Mouse (Mus musculus) myocyte (in vitro differentiated cells): Measurements from ENCODE around the gene Denr. TPM values are rescaled to one million over a fixed set of nuclear protein-coding genes. Genes with fewer than 3 reads are reported as not detected.

Experiments
- H3K27me3 ChIP-seq: one replicate; pipeline ENCODE4 v1.6.1; 2011; ENCODE audit not compliant: control insufficient read depth, insufficient read depth, insufficient read length
- H3K36me3 ChIP-seq: one replicate; pipeline ENCODE4 v1.6.1; 2011; ENCODE audit not compliant: control insufficient read depth, insufficient read depth
- H3K4me2 ChIP-seq: one replicate; pipeline ENCODE4 v1.6.1; 2011; ENCODE audit warnings: low read depth, control low read depth
- H3K4me3 ChIP-seq: one replicate; pipeline ENCODE4 v1.5.1; 2011; ENCODE audit warnings: mild to moderate bottlenecking, control low read depth, moderate library complexity
- H3K79me2 ChIP-seq: one replicate; pipeline ENCODE4 v1.6.1; 2011; ENCODE audit not compliant: control insufficient read depth, insufficient read depth
- H3ac ChIP-seq: one replicate; pipeline ENCODE4 v1.6.1; 2011; ENCODE audit not compliant: control insufficient read depth, insufficient read length
- CEBPB ChIP-seq: IDR thresholded peaks from 2 replicates; pipeline ENCODE4 v1.6.1; 2011; ENCODE audit warnings: mild to moderate bottlenecking, moderate library complexity; ENCODE audit not compliant: poor library complexity, insufficient read depth, severe bottlenecking
- E2F4 ChIP-seq: IDR thresholded peaks from one replicate; pipeline ENCODE4 v1.6.1; 2011; ENCODE audit warnings: mild to moderate bottlenecking, control low read depth, moderate library complexity; ENCODE audit not compliant: insufficient read depth
- MAX ChIP-seq: IDR thresholded peaks from one replicate; pipeline ENCODE4 v1.6.1; 2011; ENCODE audit warnings: low read depth, mild to moderate bottlenecking, control low read depth
- MYOD1 ChIP-seq, 3 experiments: IDR thresholded peaks; one replicate each; pipeline ENCODE4 v1.6.1; 2011; ENCODE audit warnings: control low read depth in 2 of 3, low read depth in 2 of 3, mild to moderate bottlenecking in 2 of 3, moderate library complexity in 1 of 3; ENCODE audit not compliant: insufficient read length in 2 of 3, control insufficient read depth in 1 of 3
- MYOG ChIP-seq, 3 experiments: IDR thresholded peaks; one replicate each; pipeline ENCODE4 v1.6.1; 2011; ENCODE audit warnings: control low read depth in 2 of 3, low read depth in 2 of 3, mild to moderate bottlenecking in 2 of 3; ENCODE audit not compliant: insufficient read length in 2 of 3, control insufficient read depth in 1 of 3, insufficient read depth in 1 of 3
- POLR2A ChIP-seq: IDR thresholded peaks from one replicate; pipeline ENCODE4 v1.6.1; 2011; ENCODE audit warnings: low read depth, mild to moderate bottlenecking, control low read depth, moderate library complexity; ENCODE audit not compliant: insufficient read length
- POLR2AphosphoS2 ChIP-seq: IDR thresholded peaks from one replicate; pipeline ENCODE4 v1.6.1; 2011; ENCODE audit warnings: low read depth, control low read depth; ENCODE audit not compliant: insufficient read length
- REST ChIP-seq: IDR thresholded peaks from one replicate; pipeline ENCODE4 v1.6.1; 2011; ENCODE audit warnings: mild to moderate bottlenecking, control low read depth, moderate library complexity; ENCODE audit not compliant: insufficient read depth, insufficient read length
- SRF ChIP-seq: IDR thresholded peaks from one replicate; pipeline ENCODE4 v1.6.1; 2011; ENCODE audit warnings: low read depth; ENCODE audit not compliant: control insufficient read depth, insufficient read length
- TCF12 ChIP-seq: IDR thresholded peaks from one replicate; pipeline ENCODE4 v1.6.1; 2011; ENCODE audit warnings: mild to moderate bottlenecking, control low read depth; ENCODE audit not compliant: poor library complexity, insufficient read depth, severe bottlenecking
- TCF3 ChIP-seq: IDR thresholded peaks from one replicate; pipeline ENCODE4 v1.6.1; 2011; ENCODE audit warnings: low read depth, control low read depth; ENCODE audit not compliant: insufficient read length
- USF1 ChIP-seq: IDR thresholded peaks from one replicate; pipeline ENCODE4 v1.6.1; 2011; ENCODE audit warnings: low read depth, mild to moderate bottlenecking, control low read depth, moderate library complexity
- polyA plus RNA-seq: library from polyadenylated mRNA; unstranded; fragments of >200 nt; fragmentation: generic; extraction: Trizol; gene quantifications from one replicate; pipeline ENCODE4 v1.2.1, GENCODE M21; 2012; ENCODE audit warnings: missing spikeins

The Denr gene
- polyA plus RNA-seq, 1 experiment = 38.0 TPM

DNA sequence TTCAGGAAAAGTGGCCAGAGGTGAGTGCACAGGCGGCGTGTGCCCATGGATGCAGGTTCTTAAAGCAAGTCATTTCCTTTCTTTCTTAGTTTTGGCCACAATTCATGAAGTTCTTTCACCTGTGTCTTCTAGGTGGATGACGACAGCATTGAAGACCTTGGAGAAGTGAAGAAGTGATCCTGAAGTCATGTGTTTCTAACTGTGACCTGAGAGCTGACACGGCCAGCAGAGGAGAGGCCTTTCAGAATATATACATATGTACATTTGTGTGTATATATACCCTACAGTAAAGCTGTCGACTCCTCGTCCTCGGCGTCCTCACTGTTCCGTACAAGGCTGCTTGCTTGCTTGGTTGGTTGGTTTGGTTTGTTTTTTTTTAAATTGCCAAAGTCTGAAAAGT is 20.1 kb downstream of the Denr start, which contains the start of gene Gm43518:
Gene Gm43518 (plus strand): TSS at position 301 of the 400 bp plus-strand sequence.
- Histone ChIP-seq H3K4me2 (no peak within 1 kb of the TSS), H3ac (no peak within 1 kb of the TSS), H3K4me3 (no peak within 1 kb of the TSS), H3K79me2 (no peaks in the 10 kb centered on the region), H3K36me3 (peaks cover 32% of the 10 kb centered on the region), H3K27me3 (no peaks in the 10 kb centered on the region)
- TF ChIP-seq POLR2AphosphoS2 = no peak

DNA sequence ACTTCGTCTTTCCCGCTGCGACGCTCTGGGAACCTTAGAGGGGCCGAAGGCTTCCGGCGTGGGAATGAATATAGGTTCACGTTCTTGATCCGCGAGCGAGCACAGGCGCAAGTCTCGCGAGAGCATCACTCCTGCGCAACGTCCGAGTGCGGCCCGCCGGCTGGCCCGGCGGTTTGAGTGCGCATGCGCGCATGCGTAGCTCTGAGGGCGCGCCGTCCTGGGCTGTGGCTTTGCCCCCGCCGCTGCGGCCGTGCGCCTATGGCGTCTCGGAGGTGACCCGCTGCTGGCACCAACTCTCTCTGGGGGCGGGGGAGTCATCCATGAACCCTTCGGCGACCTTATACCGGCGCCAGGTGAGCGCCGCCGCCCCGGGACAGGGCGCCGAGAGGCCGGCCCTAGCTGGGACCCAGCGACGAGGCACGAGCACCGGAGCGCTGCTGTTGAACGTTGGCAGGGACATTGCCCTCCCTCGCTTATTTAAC is 23.6 kb downstream of the Denr start, which contains the start of gene Ccdc62:
Gene Ccdc62 (plus strand): TSS at position 172 of the 482 bp plus-strand sequence.
- H3K36me3 ChIP-seq = peaks cover 22% of the 10 kb centered on the region
- peak within 1 kb of the TSS; percentile 82 for H3K4me2 ChIP-seq
- H3ac ChIP-seq = peak within 1 kb of the TSS; percentile 80
- peak within 1 kb of the TSS; percentile 37 for H3K4me3 ChIP-seq
- H3K79me2 ChIP-seq = no peaks in the 10 kb centered on the region
- H3K27me3 ChIP-seq = no peaks in the 10 kb centered on the region
- TF ChIP-seq POLR2A = peak; percentile 96
- TF ChIP-seq MYOD1 (IDR thresholded peaks at IDR 0.05; ENCODE audit: control insufficient read depth in 1 of 3, insufficient read length in 2 of 3, low read depth in 2 of 3) = peak in 1 of 3 experiments; percentile 8
- TF ChIP-seq POLR2AphosphoS2 = peak; percentile 96
- no peak for TF ChIP-seq CEBPB
- TF ChIP-seq SRF = no peak

DNA sequence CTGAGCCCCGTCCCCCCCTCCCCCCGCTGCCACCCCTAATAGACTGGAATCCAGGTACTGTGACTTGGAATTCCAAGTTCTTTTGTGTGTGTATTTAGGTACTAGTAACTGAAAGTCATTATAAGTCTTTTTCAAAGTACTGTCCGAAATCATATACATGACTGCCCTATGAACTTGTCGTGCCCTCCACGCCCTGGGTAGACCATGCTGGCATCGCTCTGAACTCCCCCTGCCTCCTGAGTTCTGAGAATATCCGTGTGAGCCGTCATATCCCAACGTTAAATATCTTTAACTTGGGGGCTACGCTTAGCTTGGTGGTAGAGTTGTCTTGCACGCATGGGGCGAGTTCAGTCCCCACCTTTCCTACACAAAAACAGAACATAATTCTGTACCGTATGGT is 24.2 kb downstream of the Denr start:
- TF ChIP-seq TCF3 (no peak), TCF12 (no peak), REST (no peak), SRF (no peak), POLR2A (no peak), USF1 (no peak), CEBPB (no peak), E2F4 (no peak), MYOG (IDR thresholded peaks at IDR 0.05; ENCODE audit: control insufficient read depth in 1 of 3, insufficient read depth in 1 of 3, insufficient read length in 2 of 3, low read depth in 2 of 3) (no peak), MAX (no peak), POLR2AphosphoS2 (no peak), MYOD1 (IDR thresholded peaks at IDR 0.05; ENCODE audit: control insufficient read depth in 1 of 3, insufficient read length in 2 of 3, low read depth in 2 of 3) (no peak)
- no peaks in the 10 kb centered on the region for H3K27me3 ChIP-seq
- H3K4me2 ChIP-seq = peak overlapping the region; percentile 77
- H3K36me3 ChIP-seq = peaks cover 17% of the 10 kb centered on the region
- no peaks in the 10 kb centered on the region for H3K79me2 ChIP-seq
- peak overlapping the region; percentile 37 for H3K4me3 ChIP-seq
- peak overlapping the region; percentile 80 for H3ac ChIP-seq

DNA sequence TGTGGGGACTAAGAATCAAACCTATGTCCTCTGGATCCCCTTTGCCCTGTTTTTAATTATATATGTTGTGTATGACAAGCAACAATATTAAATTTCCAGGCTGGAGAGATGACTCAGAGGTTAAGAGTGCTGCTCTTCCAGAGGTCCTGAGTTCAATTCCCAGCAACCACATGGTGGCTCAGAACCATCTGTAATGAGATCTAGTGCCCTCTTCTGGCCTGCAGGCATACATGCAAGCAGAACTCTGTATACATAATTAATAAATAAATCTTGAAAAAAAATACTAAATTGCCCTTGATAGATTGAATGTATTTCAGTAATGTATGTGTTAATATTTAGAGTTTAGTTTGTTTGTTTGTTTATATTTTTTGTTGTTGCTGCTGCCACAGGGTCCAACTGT is 26.0 kb downstream of the Denr start:
- Histone ChIP-seq H3ac (no peak overlapping the region), H3K4me2 (no peak overlapping the region), H3K36me3 (peaks cover 5% of the 10 kb centered on the region), H3K79me2 (no peaks in the 10 kb centered on the region), H3K27me3 (no peaks in the 10 kb centered on the region), H3K4me3 (no peak overlapping the region)
- TF ChIP-seq E2F4 = no peak
- no peak for TF ChIP-seq POLR2A
- TF ChIP-seq MAX = no peak
- no peak for TF ChIP-seq REST
- TF ChIP-seq SRF = no peak
- TF ChIP-seq MYOD1 (IDR thresholded peaks at IDR 0.05; ENCODE audit: control insufficient read depth in 1 of 3, insufficient read length in 2 of 3, low read depth in 2 of 3) = no peak
- no peak for TF ChIP-seq USF1
- TF ChIP-seq TCF3 = no peak
- no peak for TF ChIP-seq TCF12
- no peak for TF ChIP-seq CEBPB
- no peak for TF ChIP-seq POLR2AphosphoS2

DNA sequence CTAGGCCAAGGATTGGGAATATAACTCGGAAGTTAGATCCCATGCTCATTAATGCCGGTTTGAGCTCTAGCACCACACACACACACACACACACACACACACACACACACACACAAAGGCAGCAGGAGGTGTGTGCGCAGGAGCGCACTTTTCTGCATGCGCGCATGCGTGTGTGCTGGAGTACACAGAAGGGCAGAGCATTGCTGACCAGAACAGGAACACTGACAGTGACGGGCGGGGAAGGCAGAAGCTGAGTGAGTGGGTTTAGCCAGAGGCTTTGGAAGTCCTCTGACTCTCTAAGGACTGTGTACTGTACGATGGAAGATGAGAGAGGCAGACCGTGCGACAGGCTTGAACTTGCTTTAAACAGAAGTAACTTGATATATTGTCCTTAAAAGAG is 26.6 kb downstream of the Denr start:
- no peak for TF ChIP-seq TCF3
- no peak for TF ChIP-seq CEBPB
- TF ChIP-seq POLR2AphosphoS2 = no peak
- no peak for TF ChIP-seq TCF12
- TF ChIP-seq USF1 = no peak
- TF ChIP-seq E2F4 = no peak
- no peak for TF ChIP-seq MAX
- no peak for TF ChIP-seq REST
- no peak for TF ChIP-seq POLR2A
- TF ChIP-seq MYOD1 (IDR thresholded peaks at IDR 0.05; ENCODE audit: control insufficient read depth in 1 of 3, insufficient read length in 2 of 3, low read depth in 2 of 3) = no peak
- no peaks in the 10 kb centered on the region for H3K27me3 ChIP-seq
- H3ac ChIP-seq = no peak overlapping the region
- H3K4me2 ChIP-seq = no peak overlapping the region
- no peaks in the 10 kb centered on the region for H3K79me2 ChIP-seq
- no peak overlapping the region for H3K4me3 ChIP-seq
- H3K36me3 ChIP-seq = no peaks in the 10 kb centered on the region
